Mouse (Mus musculus): Measurements from ENCODE around the gene Gm3646. TPM values are rescaled to one million over a fixed set of nuclear protein-coding genes. Genes with fewer than 3 reads are reported as not detected.

The Gm3646 gene
- polyA plus RNA-seq, 1 experiment from 2014 or later: not detected

- WGBS: 82% methylated on average over 7 of the region's 7 CpGs
- Histone ChIP-seq H3K9ac (ENCODE audit: low read length) (no peak overlapping the region), H3K36me3 (ENCODE audit: control insufficient read depth, insufficient read depth, low read length) (no peaks in the 10 kb centered on the region), H3K4me2 (no peak overlapping the region), H3K27ac (ENCODE audit: low read depth, low read length) (no peak overlapping the region), H3K27me3 (ENCODE audit: control insufficient read depth, insufficient read depth, low read length) (no peaks in the 10 kb centered on the region), H3K4me1 (ENCODE audit: control insufficient read depth, insufficient read depth, low read length) (no peaks in the 10 kb centered on the region), H3K4me3 (ENCODE audit: low read depth, low read length) (no peak overlapping the region), H3K9me3 (ENCODE audit: control insufficient read depth, low read length) (no peaks in the 10 kb centered on the region)
- no peak for DNase-seq (ENCODE audit: low spot score, missing footprints)
- no peak for ATAC-seq (ENCODE audit: low FRiP score)
Observed at GRCm38 (mm10) chr1:39802946-39803345, 2.2 kb downstream of the Gm3646 start.

- no peak for ATAC-seq (ENCODE audit: low FRiP score)
- Histone ChIP-seq H3K27ac (ENCODE audit: low read depth, low read length) (no peak overlapping the region), H3K4me2 (no peak overlapping the region), H3K27me3 (ENCODE audit: control insufficient read depth, insufficient read depth, low read length) (no peaks in the 10 kb centered on the region), H3K9ac (ENCODE audit: low read length) (no peak overlapping the region), H3K4me1 (ENCODE audit: control insufficient read depth, insufficient read depth, low read length) (no peaks in the 10 kb centered on the region), H3K9me3 (ENCODE audit: control insufficient read depth, low read length) (no peaks in the 10 kb centered on the region), H3K36me3 (ENCODE audit: control insufficient read depth, insufficient read depth, low read length) (no peaks in the 10 kb centered on the region), H3K4me3 (ENCODE audit: low read depth, low read length) (no peak overlapping the region)
- 92% methylated on average over 6 of the region's 6 CpGs for WGBS
- no peak for DNase-seq (ENCODE audit: low spot score, missing footprints)
Observed at GRCm38 (mm10) chr1:39797496-39797895, 7.6 kb downstream of the Gm3646 start.

GRCm38 (mm10) chr1:39796765-39797164 is 8.4 kb downstream of the Gm3646 start:
- Histone ChIP-seq H3K9ac (ENCODE audit: low read length) (no peak overlapping the region), H3K9me3 (ENCODE audit: control insufficient read depth, low read length) (no peaks in the 10 kb centered on the region), H3K4me2 (no peak overlapping the region), H3K27ac (ENCODE audit: low read depth, low read length) (no peak overlapping the region), H3K36me3 (ENCODE audit: control insufficient read depth, insufficient read depth, low read length) (no peaks in the 10 kb centered on the region), H3K27me3 (ENCODE audit: control insufficient read depth, insufficient read depth, low read length) (no peaks in the 10 kb centered on the region), H3K4me1 (ENCODE audit: control insufficient read depth, insufficient read depth, low read length) (no peaks in the 10 kb centered on the region), H3K4me3 (ENCODE audit: low read depth, low read length) (no peak overlapping the region)
- DNase-seq (ENCODE audit: low spot score, missing footprints) (no peak), ATAC-seq (ENCODE audit: low FRiP score) (no peak)
- WGBS: 72% methylated on average over 3 of the region's 3 CpGs

- ATAC-seq (ENCODE audit: low FRiP score) (no peak), DNase-seq (ENCODE audit: low spot score, missing footprints) (no peak)
- no peaks in the 10 kb centered on the region for H3K9me3 ChIP-seq (ENCODE audit: control insufficient read depth, low read length)
- no peak overlapping the region for H3K4me2 ChIP-seq
- H3K4me1 ChIP-seq (ENCODE audit: control insufficient read depth, insufficient read depth, low read length): no peaks in the 10 kb centered on the region
- H3K27me3 ChIP-seq (ENCODE audit: control insufficient read depth, insufficient read depth, low read length): no peaks in the 10 kb centered on the region
- no peaks in the 10 kb centered on the region for H3K36me3 ChIP-seq (ENCODE audit: control insufficient read depth, insufficient read depth, low read length)
- no peak overlapping the region for H3K4me3 ChIP-seq (ENCODE audit: low read depth, low read length)
- WGBS: 92% methylated on average over 5 of the region's 5 CpGs
- H3K27ac ChIP-seq (ENCODE audit: low read depth, low read length): no peak overlapping the region
- no peak overlapping the region for H3K9ac ChIP-seq (ENCODE audit: low read length)
Observed at GRCm38 (mm10) chr1:39784632-39785031, 20.5 kb downstream of the Gm3646 start.

GRCm38 (mm10) chr1:39781835-39782234 is 23.3 kb downstream of the Gm3646 start:
- H3K36me3 ChIP-seq (ENCODE audit: control insufficient read depth, insufficient read depth, low read length): no peaks in the 10 kb centered on the region
- no peak overlapping the region for H3K4me2 ChIP-seq
- DNase-seq (ENCODE audit: low spot score, missing footprints) (no peak), ATAC-seq (ENCODE audit: low FRiP score) (no peak)
- H3K27me3 ChIP-seq (ENCODE audit: control insufficient read depth, insufficient read depth, low read length): no peaks in the 10 kb centered on the region
- no peak overlapping the region for H3K9ac ChIP-seq (ENCODE audit: low read length)
- no peaks in the 10 kb centered on the region for H3K9me3 ChIP-seq (ENCODE audit: control insufficient read depth, low read length)
- no peak overlapping the region for H3K27ac ChIP-seq (ENCODE audit: low read depth, low read length)
- no peaks in the 10 kb centered on the region for H3K4me1 ChIP-seq (ENCODE audit: control insufficient read depth, insufficient read depth, low read length)
- WGBS: 88% methylated on average over 6 of the region's 6 CpGs
- H3K4me3 ChIP-seq (ENCODE audit: low read depth, low read length): no peak overlapping the region

- Histone ChIP-seq H3K9ac (ENCODE audit: low read length) (no peak overlapping the region), H3K4me3 (ENCODE audit: low read depth, low read length) (no peak overlapping the region), H3K4me2 (no peak overlapping the region), H3K27ac (ENCODE audit: low read depth, low read length) (no peak overlapping the region), H3K4me1 (ENCODE audit: control insufficient read depth, insufficient read depth, low read length) (no peaks in the 10 kb centered on the region), H3K9me3 (ENCODE audit: control insufficient read depth, low read length) (no peaks in the 10 kb centered on the region), H3K36me3 (ENCODE audit: control insufficient read depth, insufficient read depth, low read length) (no peaks in the 10 kb centered on the region), H3K27me3 (ENCODE audit: control insufficient read depth, insufficient read depth, low read length) (no peaks in the 10 kb centered on the region)
- WGBS: 94% methylated on average over 16 of the region's 16 CpGs
- ATAC-seq (ENCODE audit: low FRiP score) (no peak), DNase-seq (ENCODE audit: low spot score, missing footprints) (no peak)
Observed at GRCm38 (mm10) chr1:39779111-39779980, 25.8 kb downstream of the Gm3646 start.

DNA sequence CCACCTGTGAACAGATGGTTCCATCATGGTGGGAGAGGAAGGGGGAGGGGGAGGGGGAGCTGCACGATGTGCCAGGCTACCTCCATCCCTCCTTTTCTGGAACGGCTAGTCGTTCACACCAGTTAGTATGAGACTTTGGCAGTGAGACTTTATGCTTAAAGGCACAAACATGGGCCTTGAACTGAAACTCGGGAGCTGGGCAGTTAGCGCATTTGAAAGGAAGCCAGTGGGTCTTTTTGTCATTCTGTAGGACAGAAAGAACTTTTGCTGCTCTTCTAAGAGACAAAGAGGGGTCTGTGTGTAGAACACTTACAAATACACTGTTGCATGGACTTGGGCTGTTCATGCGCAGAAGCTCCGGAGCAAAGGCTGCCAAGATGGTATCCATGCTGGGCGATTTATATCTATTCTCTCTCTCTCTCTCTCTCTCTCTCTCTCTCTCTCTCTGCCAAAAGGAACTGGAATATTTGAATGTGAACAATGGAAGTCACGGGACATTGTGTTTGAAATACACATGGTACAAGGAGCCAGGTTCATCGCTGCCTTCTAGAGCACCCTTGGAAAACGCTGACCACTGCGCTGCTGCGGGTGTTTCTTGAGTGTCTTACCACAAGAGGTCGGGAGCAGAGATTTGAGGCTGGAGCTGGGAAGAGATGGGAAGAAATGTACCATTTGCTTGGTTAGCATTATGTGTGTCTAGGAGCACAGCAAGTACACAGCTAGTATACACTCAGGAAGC is 31.0 kb downstream of the Gm3646 start:
- WGBS: 82% methylated on average over 14 of the region's 14 CpGs
- no peak overlapping the region for H3K4me3 ChIP-seq (ENCODE audit: low read depth, low read length)
- no peaks in the 10 kb centered on the region for H3K36me3 ChIP-seq (ENCODE audit: control insufficient read depth, insufficient read depth, low read length)
- H3K27me3 ChIP-seq (ENCODE audit: control insufficient read depth, insufficient read depth, low read length): no peaks in the 10 kb centered on the region
- DNase-seq (ENCODE audit: low spot score, missing footprints) (no peak), ATAC-seq (ENCODE audit: low FRiP score) (no peak)
- H3K4me2 ChIP-seq: no peak overlapping the region
- no peak overlapping the region for H3K9ac ChIP-seq (ENCODE audit: low read length)
- H3K27ac ChIP-seq (ENCODE audit: low read depth, low read length): no peak overlapping the region
- H3K4me1 ChIP-seq (ENCODE audit: control insufficient read depth, insufficient read depth, low read length): 0 out of 2 replicates have a peak, but pooled peaks cover 3% of the 10 kb centered on the region
- H3K9me3 ChIP-seq (ENCODE audit: control insufficient read depth, low read length): no peaks in the 10 kb centered on the region

GRCm38 (mm10) chr1:39773551-39773950 is 31.6 kb downstream of the Gm3646 start:
- Histone ChIP-seq H3K27ac (ENCODE audit: low read depth, low read length) (no peak overlapping the region), H3K4me2 (no peak overlapping the region), H3K9ac (ENCODE audit: low read length) (no peak overlapping the region), H3K36me3 (ENCODE audit: control insufficient read depth, insufficient read depth, low read length) (no peaks in the 10 kb centered on the region), H3K9me3 (ENCODE audit: control insufficient read depth, low read length) (no peaks in the 10 kb centered on the region), H3K4me1 (ENCODE audit: control insufficient read depth, insufficient read depth, low read length) (0 out of 2 replicates have a peak, but pooled peaks cover 3% of the 10 kb centered on the region), H3K27me3 (ENCODE audit: control insufficient read depth, insufficient read depth, low read length) (no peaks in the 10 kb centered on the region), H3K4me3 (ENCODE audit: low read depth, low read length) (no peak overlapping the region)
- WGBS: 86% methylated on average over 5 of the region's 5 CpGs
- no peak for DNase-seq (ENCODE audit: low spot score, missing footprints)
- no peak for ATAC-seq (ENCODE audit: low FRiP score)
